Mouse (Mus musculus): ENCODE data around the gene Zfp36.
A peak's percentile ranks its signal among the peaks of the same experiment; 100 is the strongest.

Zfp36 gene

GRCm38 (mm10) chr7:28367663-28368275, 12.3 kb downstream of the Zfp36 start:
- DNase-seq: no peak

DNA sequence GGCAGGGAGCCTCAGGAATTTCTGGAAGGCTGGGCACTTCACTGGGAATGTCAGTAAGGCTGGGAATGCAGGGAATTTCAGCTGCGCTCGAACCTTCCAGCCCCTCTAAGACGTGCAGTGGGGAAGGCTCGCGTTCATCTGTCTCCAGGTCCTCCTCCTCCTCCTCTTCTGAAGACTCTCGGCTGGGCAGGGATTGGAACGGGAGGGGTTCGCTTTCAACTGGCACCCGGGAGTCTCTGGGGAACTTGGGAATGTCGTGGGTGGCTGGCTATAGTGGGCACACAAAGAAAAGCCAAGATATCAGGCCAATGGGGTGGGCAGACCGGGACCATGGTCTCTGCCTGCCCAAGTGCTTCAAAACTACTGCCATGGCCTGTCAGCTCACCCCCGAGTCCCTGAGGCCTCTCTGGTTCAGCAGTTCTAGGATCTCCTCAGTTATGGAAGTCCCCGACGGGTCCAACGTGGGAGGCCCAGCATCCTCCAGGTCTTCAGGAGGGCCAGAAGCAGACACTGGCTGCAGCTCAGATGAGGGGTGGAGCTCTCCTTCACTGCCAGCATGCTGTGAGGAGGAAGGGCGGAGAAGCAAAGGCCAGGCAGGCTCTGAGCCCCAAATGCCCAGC, 17.5 kb downstream of the Zfp36 start:
- no peak for DNase-seq

GRCm38 (mm10) chr7:28361647-28362341, 18.3 kb downstream of the Zfp36 start:
- DNase-seq: peak in 1 of 2 experiments; percentile 13

GRCm38 (mm10) chr7:28360291-28360690, 19.8 kb downstream of the Zfp36 start:
- DNase-seq: no peak

DNA sequence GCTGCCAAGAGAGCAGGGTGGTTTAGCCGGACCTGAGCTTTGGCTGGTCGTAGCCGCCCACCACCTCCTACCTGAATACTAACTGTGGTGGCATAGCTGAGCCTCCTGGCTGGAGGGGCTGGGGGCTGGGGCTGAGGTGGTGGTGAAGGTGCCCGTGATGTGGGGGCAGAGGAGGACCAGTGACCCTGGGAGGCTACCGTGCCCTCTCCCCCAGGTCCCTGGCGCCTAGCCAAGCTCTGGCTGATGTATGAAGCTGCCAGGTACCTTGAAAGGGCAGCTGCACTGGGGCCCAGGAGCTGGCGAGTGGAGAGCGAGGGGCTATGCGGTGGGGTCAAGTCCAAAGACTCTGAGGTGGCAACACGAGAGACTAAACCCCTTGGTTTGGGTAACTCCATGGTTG, 20.2 kb downstream of the Zfp36 start:
- DNase-seq: peak in 1 of 2 experiments; percentile 14

DNA sequence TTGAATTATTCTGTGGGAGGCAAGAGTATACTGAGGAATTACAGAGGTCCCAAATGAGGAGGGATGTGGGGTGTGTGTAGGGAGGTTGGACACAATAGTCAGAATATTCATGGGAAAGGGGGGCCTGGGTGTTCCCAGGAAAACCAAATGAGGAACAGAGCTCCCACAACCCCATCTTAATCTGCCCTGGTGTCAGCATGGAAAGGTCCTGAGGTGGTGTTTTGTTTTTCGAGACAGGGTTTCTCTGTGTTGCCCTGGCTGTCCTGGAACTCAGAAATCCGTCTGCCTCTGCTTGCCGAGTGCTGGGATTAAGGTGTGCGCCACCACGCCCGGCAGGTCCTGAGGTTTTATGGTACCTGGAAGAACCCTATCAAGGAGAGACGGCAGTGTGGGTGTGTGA, 21.6 kb downstream of the Zfp36 start:
- no peak for DNase-seq

DNA sequence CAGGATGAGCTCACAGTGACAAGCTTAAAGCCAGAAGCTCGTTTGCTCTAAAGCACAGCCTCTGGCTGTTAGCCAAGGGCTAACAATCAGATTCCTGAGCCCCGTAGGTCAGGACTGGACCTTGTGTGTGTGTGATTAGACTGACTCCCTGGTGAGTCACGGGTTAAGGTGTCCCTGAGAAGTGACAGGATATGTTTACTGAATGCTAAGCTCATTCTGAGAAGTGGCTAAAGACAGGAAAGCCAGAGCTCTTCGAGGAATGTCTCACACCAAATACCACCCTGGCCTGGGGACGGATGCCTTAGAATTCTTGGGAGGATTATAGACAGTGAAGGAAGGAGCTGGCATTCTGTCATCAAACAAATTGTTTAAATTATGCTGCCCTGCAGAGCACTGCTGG, 22.1 kb downstream of the Zfp36 start:
- peak in 1 of 2 experiments; percentile 27 for DNase-seq

GRCm38 (mm10) chr7:28356981-28357380, 23.1 kb downstream of the Zfp36 start:
- peak; percentile 58 to 70 for DNase-seq

GRCm38 (mm10) chr7:28355221-28355620, 24.8 kb downstream of the Zfp36 start:
- DNase-seq: no peak

DNA sequence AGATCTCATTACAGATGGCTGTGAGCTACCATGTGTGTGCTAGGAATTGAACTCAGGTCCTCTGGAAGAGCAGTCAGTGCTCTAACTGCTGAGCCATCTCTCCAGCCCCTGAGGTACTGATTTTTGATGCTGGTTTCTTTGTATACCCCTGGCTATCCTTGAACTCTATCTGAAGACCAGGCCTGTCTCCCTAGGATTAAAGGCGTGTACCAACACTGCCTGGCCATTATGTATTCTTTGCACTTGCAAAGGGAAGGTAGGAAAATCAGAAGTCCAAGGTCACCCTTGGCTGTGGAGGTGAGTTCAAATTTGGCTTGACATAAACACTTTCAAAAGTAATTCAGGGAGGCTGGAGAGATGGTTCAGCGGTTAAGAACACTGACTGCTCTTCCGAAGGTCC, 25.5 kb downstream of the Zfp36 start:
- DNase-seq: no peak

- no peak for DNase-seq
Measured at GRCm38 (mm10) chr7:28354113-28354581, 25.9 kb downstream of the Zfp36 start.

DNA sequence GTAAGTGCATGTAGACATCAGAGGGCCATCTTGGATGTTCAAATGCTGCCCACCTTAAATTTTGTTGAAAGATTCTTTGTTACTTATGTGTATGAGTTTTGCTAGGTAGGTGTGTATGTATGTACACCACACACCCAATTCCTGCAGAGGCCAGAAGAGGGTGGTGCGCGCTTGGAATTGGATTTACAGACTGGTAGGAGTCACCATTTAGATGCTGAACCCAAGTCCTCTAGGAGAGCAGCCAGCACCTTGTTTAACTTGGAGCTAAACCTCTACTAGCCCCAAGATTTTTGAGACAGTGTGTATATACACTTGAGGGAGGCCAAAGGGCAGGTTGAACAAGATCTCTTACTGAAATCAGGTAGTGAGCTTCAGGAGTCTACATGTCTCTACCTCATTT, 26.8 kb downstream of the Zfp36 start:
- DNase-seq: peak in 1 of 2 experiments; percentile 17

- DNase-seq: no peak
Measured at GRCm38 (mm10) chr7:28351676-28352191, 28.3 kb downstream of the Zfp36 start.

DNA sequence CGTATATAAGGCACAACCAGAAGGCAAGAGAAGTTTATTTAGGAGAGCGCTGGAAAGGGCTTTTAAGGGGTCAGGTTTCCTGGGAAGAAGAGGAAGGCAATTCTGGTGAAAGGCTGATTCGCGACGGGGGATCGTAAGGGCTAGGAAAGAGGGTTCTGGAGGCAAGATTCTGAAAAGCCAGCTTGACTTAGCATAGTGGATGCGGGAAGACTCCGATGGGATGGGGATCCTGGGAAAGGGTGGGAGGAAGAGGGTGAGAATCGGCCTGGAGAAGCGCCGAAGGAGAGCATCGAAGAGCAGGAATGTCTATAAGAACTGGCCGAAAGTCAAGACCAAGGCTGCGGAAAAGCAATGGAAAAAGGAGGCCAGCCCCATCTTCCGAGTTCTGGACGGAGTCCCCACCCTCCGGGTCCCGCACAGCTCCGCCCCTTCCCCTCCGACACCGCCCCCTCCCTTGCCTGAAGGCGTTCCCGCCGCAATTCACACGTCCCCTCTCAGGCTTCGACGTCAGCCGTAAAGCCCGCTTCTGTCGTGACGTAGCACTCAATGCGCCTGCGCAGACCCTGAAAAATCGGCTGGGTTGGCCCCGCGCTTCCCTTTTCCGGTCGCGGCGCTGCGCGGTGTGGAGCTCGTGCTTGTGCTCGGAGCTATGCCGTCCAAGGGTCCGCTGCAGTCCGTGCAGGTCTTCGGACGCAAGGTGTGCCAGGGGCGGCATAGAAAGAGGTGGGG, 29.7 kb downstream of the Zfp36 start, which contains the start of gene Rps16:
Gene Rps16 (plus strand): TSS at position 498 of the 729 bp plus-strand sequence.
- peak; percentile 97 to 98 for DNase-seq

- DNase-seq: no peak
Measured at GRCm38 (mm10) chr7:28348601-28349000, 31.5 kb downstream of the Zfp36 start.

GRCm38 (mm10) chr7:28347746-28348145, 32.3 kb downstream of the Zfp36 start:
- DNase-seq: peak; percentile 16 to 34

DNA sequence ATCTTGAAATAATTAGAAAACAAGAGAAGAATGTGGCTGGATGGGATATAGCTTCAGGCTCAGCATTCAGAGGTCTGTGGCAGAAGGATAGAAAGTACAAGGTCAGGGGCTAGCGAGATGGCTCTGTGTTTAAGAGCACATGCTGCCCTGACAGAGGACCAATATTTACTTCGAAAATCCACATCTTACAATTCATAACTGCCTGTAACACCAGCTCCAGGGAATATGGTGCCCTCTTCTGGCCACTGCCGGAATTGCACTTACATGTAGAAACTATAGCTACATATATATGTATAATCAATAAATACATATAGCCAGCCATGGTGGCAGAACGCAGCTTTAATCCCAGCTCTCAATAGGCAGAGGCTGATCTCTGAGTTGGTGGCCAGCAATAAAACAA, 35.4 kb downstream of the Zfp36 start:
- DNase-seq: peak; percentile 50 to 81

DNA sequence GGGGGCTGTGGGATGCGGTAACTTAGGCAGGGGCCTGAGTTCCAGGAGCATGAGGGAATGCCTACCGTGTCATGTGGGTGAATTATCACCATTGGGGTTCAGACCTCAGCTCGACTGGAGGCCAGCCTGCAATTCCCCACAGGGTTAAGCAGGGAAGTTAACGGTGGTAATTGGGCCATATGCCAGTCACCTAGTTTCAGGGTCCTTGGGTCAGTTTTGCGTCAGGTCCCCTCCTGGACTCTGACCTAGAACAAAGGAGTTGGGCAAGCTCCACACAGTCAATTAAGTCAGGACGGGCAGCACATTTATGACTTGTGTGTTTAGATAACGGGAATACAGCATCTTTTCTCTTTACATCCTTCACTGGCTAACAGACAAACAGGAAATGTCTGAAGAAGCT, 38.7 kb downstream of the Zfp36 start:
- peak in 1 of 2 experiments; percentile 13 for DNase-seq

GRCm38 (mm10) chr7:28339213-28339917, 40.7 kb downstream of the Zfp36 start:
- peak; percentile 69 to 72 for DNase-seq

DNA sequence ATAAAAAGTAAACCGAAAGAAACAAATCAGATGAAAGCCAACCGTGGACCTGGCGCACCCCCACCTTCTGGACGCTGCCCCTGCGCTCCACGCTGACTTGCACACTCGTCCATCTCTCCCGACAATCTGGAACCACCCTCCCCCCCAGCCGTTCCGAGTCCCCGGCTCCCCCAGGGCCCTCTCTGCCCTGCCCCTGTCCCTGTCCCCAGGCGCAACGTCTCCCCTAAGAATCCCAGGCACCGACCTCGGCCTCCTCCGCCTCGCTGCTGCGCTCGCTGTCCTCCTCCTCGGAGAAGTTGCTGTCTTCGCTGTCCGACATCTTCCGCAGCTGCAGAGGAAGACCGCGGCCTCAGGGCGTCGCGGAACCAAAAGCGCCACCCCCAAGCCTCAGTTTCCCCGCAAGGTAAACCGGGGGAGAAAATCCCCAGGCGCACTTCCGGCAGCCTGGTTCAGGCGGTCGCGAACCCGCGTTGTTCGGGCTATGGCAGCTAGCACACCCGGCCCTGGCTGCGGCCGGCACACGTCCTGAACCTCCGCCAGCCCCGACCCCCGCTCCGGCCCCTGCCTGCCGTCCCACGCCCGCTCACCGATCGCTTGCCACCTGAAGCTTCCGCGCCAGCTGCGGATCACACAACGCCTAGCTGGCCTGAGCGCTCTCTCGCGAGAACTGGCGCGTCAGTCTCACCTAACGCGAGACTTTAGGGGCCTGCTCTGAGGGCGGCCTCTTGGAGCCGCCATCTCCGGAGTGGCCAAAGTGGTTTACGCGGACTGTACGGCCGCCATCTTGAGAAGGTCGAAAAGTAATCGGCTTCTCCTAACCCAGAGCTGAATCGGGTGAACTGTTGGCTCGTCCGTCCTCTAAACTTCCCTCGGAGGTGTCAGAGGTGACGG, 41.7 kb downstream of the Zfp36 start, which contains the start of gene Supt5:
Gene Supt5 (minus strand): TSS at position 639 of the 891 bp plus-strand sequence.
- peak; percentile 99 for DNase-seq

DNA sequence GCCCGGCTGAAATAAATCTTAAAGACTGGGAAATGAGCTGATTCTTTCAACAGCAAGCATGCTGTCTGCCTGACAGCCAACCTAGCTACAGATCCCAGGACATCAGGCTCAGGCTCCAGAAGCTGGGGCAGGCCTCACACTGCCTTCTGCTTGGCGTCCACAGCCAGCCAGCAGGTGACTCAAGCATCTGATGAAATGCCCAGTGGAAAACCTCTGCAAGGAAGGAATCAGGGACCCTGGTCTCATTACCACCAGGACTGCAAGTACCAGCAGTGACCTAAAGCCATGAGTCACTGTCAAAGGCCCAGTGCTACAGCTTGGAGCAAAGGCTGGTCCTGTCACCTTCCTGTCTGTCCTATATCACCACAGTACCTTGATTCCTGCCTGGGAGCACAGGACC, 44.6 kb downstream of the Zfp36 start:
- no peak for DNase-seq
